In the genomic region with DNA sequence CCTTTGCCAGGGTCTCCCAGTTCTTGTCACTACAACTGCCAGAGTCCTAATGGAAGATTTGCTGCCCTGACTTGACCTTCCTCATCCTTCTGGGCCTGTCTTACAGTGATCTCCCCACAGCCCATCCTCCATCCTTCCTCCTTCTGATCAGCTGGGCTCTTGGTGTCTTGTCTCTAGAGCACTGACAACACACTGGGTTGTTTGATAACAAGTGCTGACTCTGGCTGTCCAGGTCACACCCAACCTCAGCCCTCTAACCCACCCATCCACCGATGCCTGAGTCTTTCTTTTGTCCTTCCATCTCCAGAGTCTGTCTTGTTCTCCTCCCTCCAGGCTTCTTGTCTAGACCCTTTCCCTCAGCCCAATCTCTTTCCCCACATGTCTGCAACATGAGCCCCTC, we compare ENCODE assay signal across 27 mouse cellular contexts. TPM values are rescaled to one million over a fixed set of nuclear protein-coding genes. Genes with fewer than 3 reads are reported as not detected.
A peak's percentile ranks its signal among the peaks of the same experiment; 100 is the strongest.
DNase-seq lines count a peak whose midpoint lies in the region; ATAC-seq and TF ChIP-seq lines count a peak whose summit lies in the region.
"Had no signal": no experiment of that assay in that cellular context is flagged by ENCODE, and none has a peak within 500 bp of the region (broad histone marks: within the 10 kb centered on the region; RNA-seq: fewer than 3 reads in every experiment).

No protein-coding gene starts in this region.

- no peak for ATAC-seq in heart, embryonic 13.5 days (ENCODE audit: extremely low read depth, insufficient number of reproducible peaks, low FRiP score, low TSS enrichment)
- peak; percentile 56; the same call in 1 of the 2 replicates for ATAC-seq in liver, embryonic 12.5 days
- ATAC-seq: forebrain, embryonic 15.5 days; intestine, postnatal 0 days had no signal

- no peak for TF ChIP-seq CTCF in gastrocnemius, adult 2 months (IDR thresholded peaks at IDR 0.05)

- H3K4me3 ChIP-seq in gastrocnemius, adult 2 months: no peak overlapping the region
- no peak overlapping the region for H3K4me3 ChIP-seq in heart, embryonic 13.5 days
- H3K4me3 ChIP-seq in liver, embryonic 12.5 days: no peak overlapping the region
- H3K4me3 ChIP-seq: forebrain, embryonic 15.5 days; midbrain, embryonic 12.5 days; neural tube, embryonic 12.5 days had no signal

- H3K9ac ChIP-seq in heart, embryonic 13.5 days: no peak overlapping the region
- H3K9ac ChIP-seq in liver, embryonic 12.5 days: no peak overlapping the region
- H3K9ac ChIP-seq: embryonic facial prominence, embryonic 12.5 days; forebrain, embryonic 15.5 days; hindbrain, embryonic 13.5 days; lung, embryonic 14.5 days; midbrain, embryonic 12.5 days; neural tube, embryonic 12.5 days had no signal

- intact Hi-C loops in gastrocnemius, adult 2 months (cut with DNase I): no loop called here

- H3K36me3 ChIP-seq in heart, embryonic 13.5 days: no peaks in the 10 kb centered on the region
- H3K36me3 ChIP-seq in liver, embryonic 12.5 days: no peaks in the 10 kb centered on the region
- H3K36me3 ChIP-seq: embryonic facial prominence, embryonic 12.5 days; forebrain, embryonic 15.5 days; G1E; hindbrain, embryonic 13.5 days; midbrain, embryonic 12.5 days; neural tube, embryonic 12.5 days had no signal

- WGBS in heart, embryonic 13.5 days: 55% methylated on average over 1 of the region's 1 CpGs
- 19% methylated on average over 1 of the region's 1 CpGs for WGBS in liver, embryonic 12.5 days (ENCODE audit: insufficient replicate concordance)

- H3K27me3 ChIP-seq in heart, embryonic 13.5 days (replicated peaks): no peaks in the 10 kb centered on the region
- H3K27me3 ChIP-seq in liver, embryonic 12.5 days (replicated peaks): peaks cover 65% of the 10 kb centered on the region
- H3K27me3 ChIP-seq: embryonic facial prominence, embryonic 12.5 days; forebrain, embryonic 15.5 days; neural tube, embryonic 12.5 days had no signal

- H3K4me1 ChIP-seq in heart, embryonic 13.5 days: peaks cover 31% of the 10 kb centered on the region
- peaks cover 14% of the 10 kb centered on the region; the same call in 1 of the 2 replicates for H3K4me1 ChIP-seq in liver, embryonic 12.5 days

- no peaks in the 10 kb centered on the region for H3K9me3 ChIP-seq in heart, embryonic 13.5 days
- no peaks in the 10 kb centered on the region for H3K9me3 ChIP-seq in liver, embryonic 12.5 days (replicated peaks)
- H3K9me3 ChIP-seq: embryonic facial prominence, embryonic 12.5 days; forebrain, embryonic 15.5 days; hindbrain, embryonic 13.5 days; midbrain, embryonic 12.5 days; neural tube, embryonic 12.5 days had no signal

- H3K27ac ChIP-seq in gastrocnemius, adult 2 months: peak overlapping the region; percentile 85; the same call in 1 of the 2 replicates
- H3K27ac ChIP-seq in heart, embryonic 13.5 days (replicated peaks): no peak overlapping the region
- no peak overlapping the region for H3K27ac ChIP-seq in liver, embryonic 12.5 days
- H3K27ac ChIP-seq: embryonic facial prominence, embryonic 12.5 days; midbrain, embryonic 12.5 days; neural tube, embryonic 12.5 days had no signal

- no peak for DNase-seq in gastrocnemius, adult 2 months
- DNase-seq in gastrocnemius, postnatal 10 days: no peak
- DNase-seq in heart, adult 8-10 months (ENCODE audit: low spot score): no peak
- no peak for DNase-seq in liver
- DNase-seq in cerebellum, adult 18-20 months: no peak
- DNase-seq: adrenal gland, adult 8-10 months; cerebellum, adult 8-10 months; cerebellum, postnatal 25 days; gastrocnemius, postnatal 14 days; heart, postnatal 14 days; kidney, adult 9 months; kidney, postnatal 10 days; lung, embryonic 14.5 days; lung, postnatal 14 days; right cerebral cortex, adult 18-20 months; spleen, adult 18-20 months; thymus, postnatal 14 days had no signal

- 0 out of 2 replicates have a peak overlapping the region, but pooled peaks have one; percentile 85 for H3K4me2 ChIP-seq in heart, embryonic 13.5 days
- no peak overlapping the region for H3K4me2 ChIP-seq in liver, embryonic 12.5 days
- H3K4me2 ChIP-seq: embryonic facial prominence, embryonic 12.5 days; forebrain, embryonic 15.5 days had no signal

RNA-seq across cellular contexts. Expression of a gene that starts 50.7 kb away (rescaled TPM):
- total RNA-seq in gastrocnemius, adult 2 months (2021): 100 to 1,000 TPM in 1 of 2 experiments, 10 to 100 TPM in 1; 93.4 to 111 TPM
- total RNA-seq in gastrocnemius, postnatal 10 days (2021): 100 to 1,000 TPM; 127 to 132 TPM
- 49.9 and 52.8 TPM in 2 replicates for polyA plus RNA-seq in heart, embryonic 13.5 days (2015; fragmentation: Nextera tagmentation; extraction: Ambion mirVana)
- total RNA-seq in heart, adult 8-10 months (2022): 10 to 100 TPM; 65.1 to 92.0 (median 80.7) TPM
- polyA plus RNA-seq in liver, embryonic 12.5 days (2016; fragmentation: Nextera tagmentation; extraction: Ambion mirVana): 9.5 and 10.6 TPM in 2 replicates
- total RNA-seq: granulocyte monocyte progenitor cell, adult 5-6 weeks had no signal
- polyA plus RNA-seq: G1E had no signal
